Mouse (Mus musculus): Measurements from ENCODE around the gene Gm11172. TPM values are rescaled to one million over a fixed set of nuclear protein-coding genes. Genes with fewer than 3 reads are reported as not detected.
A peak's percentile ranks its signal among the peaks of the same experiment; 100 is the strongest.

Gene Gm11172
- total and polyA plus RNA-seq, 3 experiments = not detected

GRCm38 (mm10) chr16:10840018-10840417 is 27.3 kb downstream of the Gm11172 start:
- TF ChIP-seq POLR2AphosphoS5 (IDR thresholded peaks at IDR 0.05; ENCODE audit: insufficient replicate concordance, low read depth, low read length) (no peak), CTCF (IDR thresholded peaks at IDR 0.05; ENCODE audit: low read depth, low read length) (no peak), GATA2 (IDR thresholded peaks at IDR 0.05; ENCODE audit: borderline replicate concordance, low read depth, low read length) (no peak), GATA1 (IDR thresholded peaks at IDR 0.05; ENCODE audit: borderline replicate concordance, low read length) (no peak), TAL1 (conservative IDR thresholded peaks at IDR 0.05; ENCODE audit: low read depth, low read length) (no peak)
- peaks cover 67% of the 10 kb centered on the region for H3K4me1 ChIP-seq (ENCODE audit: insufficient read depth, low read depth, low read length)
- H3K36me3 ChIP-seq (replicated peaks) = peaks cover 58% of the 10 kb centered on the region
- no peak for ATAC-seq (ENCODE audit: extremely low read depth, insufficient number of reproducible peaks, low FRiP score, poor library complexity, severe bottlenecking)
- H3K4me3 ChIP-seq (ENCODE audit: low read depth, low read length) = no peak overlapping the region
- no peaks in the 10 kb centered on the region for H3K9me3 ChIP-seq (replicated peaks)
- no peaks in the 10 kb centered on the region for H3K27me3 ChIP-seq (ENCODE audit: insufficient read depth, low read length)
- DNase-seq (ENCODE audit: low spot score) = no peak

GRCm38 (mm10) chr16:10842282-10842855 is 29.7 kb downstream of the Gm11172 start:
- Histone ChIP-seq H3K4me3 (ENCODE audit: low read depth, low read length) (no peak overlapping the region), H3K4me1 (ENCODE audit: insufficient read depth, low read depth, low read length) (peaks cover 62% of the 10 kb centered on the region), H3K27me3 (ENCODE audit: insufficient read depth, low read length) (no peaks in the 10 kb centered on the region), H3K36me3 (replicated peaks) (peaks cover 65% of the 10 kb centered on the region), H3K9me3 (replicated peaks) (no peaks in the 10 kb centered on the region)
- DNase-seq (ENCODE audit: low spot score) (no peak), ATAC-seq (ENCODE audit: extremely low read depth, insufficient number of reproducible peaks, low FRiP score, poor library complexity, severe bottlenecking) (no peak)
- no peak for TF ChIP-seq GATA1 (IDR thresholded peaks at IDR 0.05; ENCODE audit: borderline replicate concordance, low read length)
- no peak for TF ChIP-seq CTCF (IDR thresholded peaks at IDR 0.05; ENCODE audit: low read depth, low read length)
- TF ChIP-seq TAL1 (conservative IDR thresholded peaks at IDR 0.05; ENCODE audit: low read depth, low read length) = no peak
- TF ChIP-seq POLR2AphosphoS5 (IDR thresholded peaks at IDR 0.05; ENCODE audit: insufficient replicate concordance, low read depth, low read length) = no peak
- no peak for TF ChIP-seq GATA2 (IDR thresholded peaks at IDR 0.05; ENCODE audit: borderline replicate concordance, low read depth, low read length)

GRCm38 (mm10) chr16:10843486-10844318 is 31.0 kb downstream of the Gm11172 start:
- Histone ChIP-seq H3K4me1 (ENCODE audit: insufficient read depth, low read depth, low read length) (peaks cover 50% of the 10 kb centered on the region), H3K9me3 (replicated peaks) (no peaks in the 10 kb centered on the region), H3K36me3 (replicated peaks) (peaks cover 61% of the 10 kb centered on the region), H3K27me3 (ENCODE audit: insufficient read depth, low read length) (no peaks in the 10 kb centered on the region), H3K4me3 (ENCODE audit: low read depth, low read length) (peak overlapping the region; percentile 71; the same call in 1 of the 2 replicates)
- peak; percentile 75 for ATAC-seq (ENCODE audit: extremely low read depth, insufficient number of reproducible peaks, low FRiP score, poor library complexity, severe bottlenecking)
- DNase-seq (ENCODE audit: low spot score) = peak; percentile 86
- TF ChIP-seq TAL1 (conservative IDR thresholded peaks at IDR 0.05; ENCODE audit: low read depth, low read length) = peak; percentile 37
- TF ChIP-seq POLR2AphosphoS5 (IDR thresholded peaks at IDR 0.05; ENCODE audit: insufficient replicate concordance, low read depth, low read length) = no peak

GRCm38 (mm10) chr16:10844319-10844670 is 31.6 kb downstream of the Gm11172 start:
- Histone ChIP-seq H3K4me3 (ENCODE audit: low read depth, low read length) (peak overlapping the region; percentile 71), H3K4me1 (ENCODE audit: insufficient read depth, low read depth, low read length) (peaks cover 46% of the 10 kb centered on the region), H3K27me3 (ENCODE audit: insufficient read depth, low read length) (no peaks in the 10 kb centered on the region), H3K36me3 (replicated peaks) (peaks cover 58% of the 10 kb centered on the region), H3K9me3 (replicated peaks) (no peaks in the 10 kb centered on the region)
- ATAC-seq (ENCODE audit: extremely low read depth, insufficient number of reproducible peaks, low FRiP score, poor library complexity, severe bottlenecking) (0 out of 2 replicates have a peak, but pooled peaks have one; percentile 9), DNase-seq (ENCODE audit: low spot score) (no peak)
- TF ChIP-seq GATA2 (IDR thresholded peaks at IDR 0.05; ENCODE audit: borderline replicate concordance, low read depth, low read length) (no peak), GATA1 (IDR thresholded peaks at IDR 0.05; ENCODE audit: borderline replicate concordance, low read length) (no peak), POLR2AphosphoS5 (IDR thresholded peaks at IDR 0.05; ENCODE audit: insufficient replicate concordance, low read depth, low read length) (no peak), TAL1 (conservative IDR thresholded peaks at IDR 0.05; ENCODE audit: low read depth, low read length) (no peak), CTCF (IDR thresholded peaks at IDR 0.05; ENCODE audit: low read depth, low read length) (no peak)

GRCm38 (mm10) chr16:10845952-10846351 is 33.2 kb downstream of the Gm11172 start:
- no peaks in the 10 kb centered on the region for H3K27me3 ChIP-seq (ENCODE audit: insufficient read depth, low read length)
- no peak for ATAC-seq (ENCODE audit: extremely low read depth, insufficient number of reproducible peaks, low FRiP score, poor library complexity, severe bottlenecking)

GRCm38 (mm10) chr16:10846503-10846902 is 33.8 kb downstream of the Gm11172 start:
- peak; percentile 34 for DNase-seq (ENCODE audit: low spot score)
- H3K36me3 ChIP-seq (replicated peaks) = peaks cover 48% of the 10 kb centered on the region
- H3K27me3 ChIP-seq (ENCODE audit: insufficient read depth, low read length) = no peaks in the 10 kb centered on the region
- H3K4me3 ChIP-seq (ENCODE audit: low read depth, low read length) = no peak overlapping the region
- peaks cover 42% of the 10 kb centered on the region for H3K4me1 ChIP-seq (ENCODE audit: insufficient read depth, low read depth, low read length)
- TF ChIP-seq GATA2 (IDR thresholded peaks at IDR 0.05; ENCODE audit: borderline replicate concordance, low read depth, low read length) (no peak), POLR2AphosphoS5 (IDR thresholded peaks at IDR 0.05; ENCODE audit: insufficient replicate concordance, low read depth, low read length) (no peak), CTCF (IDR thresholded peaks at IDR 0.05; ENCODE audit: low read depth, low read length) (peak; percentile 36; the same call in 1 of the 2 replicates), TAL1 (conservative IDR thresholded peaks at IDR 0.05; ENCODE audit: low read depth, low read length) (no peak), GATA1 (IDR thresholded peaks at IDR 0.05; ENCODE audit: borderline replicate concordance, low read length) (no peak)
- H3K9me3 ChIP-seq (replicated peaks) = no peaks in the 10 kb centered on the region
- ATAC-seq (ENCODE audit: extremely low read depth, insufficient number of reproducible peaks, low FRiP score, poor library complexity, severe bottlenecking) = no peak; the same call in 1 of the 2 replicates

More at GRCm38 (mm10) chr16:10845952-10846351, 33.2 kb downstream of the Gm11172 start:
- no peaks in the 10 kb centered on the region for H3K9me3 ChIP-seq (replicated peaks)
- H3K4me1 ChIP-seq (ENCODE audit: insufficient read depth, low read depth, low read length) = peaks cover 46% of the 10 kb centered on the region
- no peak for DNase-seq (ENCODE audit: low spot score)
- H3K36me3 ChIP-seq (replicated peaks) = peaks cover 50% of the 10 kb centered on the region
- no peak overlapping the region for H3K4me3 ChIP-seq (ENCODE audit: low read depth, low read length)
- TF ChIP-seq TAL1 (conservative IDR thresholded peaks at IDR 0.05; ENCODE audit: low read depth, low read length) (no peak), GATA1 (IDR thresholded peaks at IDR 0.05; ENCODE audit: borderline replicate concordance, low read length) (no peak), GATA2 (IDR thresholded peaks at IDR 0.05; ENCODE audit: borderline replicate concordance, low read depth, low read length) (no peak), POLR2AphosphoS5 (IDR thresholded peaks at IDR 0.05; ENCODE audit: insufficient replicate concordance, low read depth, low read length) (no peak), CTCF (IDR thresholded peaks at IDR 0.05; ENCODE audit: low read depth, low read length) (no peak)

All from G1E (cell line).